Mouse (Mus musculus) forebrain, postnatal 0 days (tissue): Measurements from ENCODE around the gene Ttc23. TPM values are rescaled to one million over a fixed set of nuclear protein-coding genes. Genes with fewer than 3 reads are reported as not detected.

ENCODE experiments used
- ATAC-seq: fragments of 200-750 bp; cut with Nextera tagmentation; 2 replicates; pipeline ENCODE4 v1.8.0; 2017; ENCODE audit warnings: mild to moderate bottlenecking, moderate library complexity
- DNase-seq: peaks from one replicate; pipeline ENCODE4 v3.0.0-alpha.2; 2015
- H3K27ac ChIP-seq: fragments of 300-500 bp; sonication (generic); 2 replicates; pipeline ENCODE4 v1.5.1; 2014; ENCODE audit warnings: low read depth, mild to moderate bottlenecking, antibody characterized with exemption, low read length, moderate library complexity, mixed read lengths
- H3K27me3 ChIP-seq: fragments of 300-500 bp; sonication (generic); 2 replicates; pipeline ENCODE4 v1.6.1; 2014; ENCODE audit warnings: mild to moderate bottlenecking, low read length, mixed read lengths; ENCODE audit not compliant: insufficient read depth
- H3K36me3 ChIP-seq: fragments of 300-500 bp; sonication (generic); 2 replicates; pipeline ENCODE4 v1.6.1; 2014; ENCODE audit warnings: mild to moderate bottlenecking, moderate library complexity; ENCODE audit not compliant: insufficient read depth
- H3K4me1 ChIP-seq: fragments of 300-500 bp; sonication (generic); 2 replicates; pipeline ENCODE4 v1.6.1; 2014; ENCODE audit warnings: antibody characterized with exemption; ENCODE audit not compliant: insufficient read depth
- H3K4me2 ChIP-seq: fragments of 300-500 bp; sonication (generic); 2 replicates; pipeline ENCODE4 v1.6.1; 2014; ENCODE audit warnings: low read depth, mild to moderate bottlenecking, moderate library complexity
- H3K4me3 ChIP-seq: fragments of 300-500 bp; sonication (generic); 2 replicates; pipeline ENCODE4 v1.5.1; 2014; ENCODE audit warnings: low read depth, low read length, mixed read lengths
- H3K9ac ChIP-seq: fragments of 300-500 bp; sonication (generic); 2 replicates; pipeline ENCODE4 v1.6.1; 2014; ENCODE audit warnings: mild to moderate bottlenecking
- H3K9me3 ChIP-seq: fragments of 300-500 bp; sonication (generic); 2 replicates; pipeline ENCODE4 v1.6.1; 2016; ENCODE audit warnings: low read length
- CTCF ChIP-seq: sonication (generic); IDR thresholded peaks from 2 replicates; pipeline ENCODE4 v1.5.1; 2016; ENCODE audit warnings: antibody characterized with exemption, control low read depth, low read depth
- WGBS: fragments of 180-500 bp; shearing (Covaris S2); extraction: QIAGEN DNeasy Blood & Tissue Kit; methylation state at CpG from one replicate; pipeline ENCODE4 v1.1.7; 2014; 5-methylcytosine and 5-hydroxymethylcytosine counted together
- polyA plus RNA-seq: library from polyadenylated mRNA; unstranded; fragments of >200 nt; fragmentation: Nextera tagmentation; extraction: Ambion mirVana; gene quantifications from 2 replicates; pipeline ENCODE4 v1.2.1, GENCODE M21; 2015
- total RNA-seq: library from RNA; depleted of rRNA; stranded (reverse); fragments of >200 nt; gene quantifications from 2 replicates; pipeline ENCODE4 v1.2.3, GENCODE M21; 2014

Ttc23 gene
- total and polyA plus RNA-seq, 2 experiments from 2014 or later, result 6.0 to 11.0 TPM

DNA sequence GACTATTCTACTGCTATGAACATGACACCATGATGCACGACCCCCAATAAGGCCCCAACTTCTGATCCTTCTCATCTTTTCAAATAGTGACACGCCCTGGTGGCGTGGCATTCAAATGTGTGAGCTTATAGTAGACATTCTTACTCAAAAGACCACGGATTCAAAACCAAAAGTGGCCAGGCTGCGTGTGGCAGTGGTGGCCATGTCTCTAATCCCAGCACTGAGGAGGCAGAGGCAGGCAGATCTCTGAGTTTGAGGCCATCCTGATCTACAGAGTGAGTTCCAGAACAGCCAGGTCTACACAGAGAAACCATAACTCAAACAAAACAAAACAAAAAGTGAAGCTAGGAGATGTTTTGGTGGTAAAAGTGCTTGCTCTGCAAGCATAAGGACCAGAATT is 20.5 kb upstream of the Ttc23 start:
- 89% methylated on average over 5 of the region's 5 CpGs for WGBS
- TF ChIP-seq CTCF, result no peak
- H3K9ac ChIP-seq, result no peak overlapping the region
- no peaks in the 10 kb centered on the region for H3K4me1 ChIP-seq
- DNase-seq (no peak), ATAC-seq (no peak)
- H3K27me3 ChIP-seq, result no peaks in the 10 kb centered on the region
- no peaks in the 10 kb centered on the region for H3K9me3 ChIP-seq
- H3K27ac ChIP-seq, result no peak overlapping the region
- no peak overlapping the region for H3K4me3 ChIP-seq
- H3K36me3 ChIP-seq, result peaks cover 4% of the 10 kb centered on the region; the same call in 1 of the 2 replicates
- no peak overlapping the region for H3K4me2 ChIP-seq

DNA sequence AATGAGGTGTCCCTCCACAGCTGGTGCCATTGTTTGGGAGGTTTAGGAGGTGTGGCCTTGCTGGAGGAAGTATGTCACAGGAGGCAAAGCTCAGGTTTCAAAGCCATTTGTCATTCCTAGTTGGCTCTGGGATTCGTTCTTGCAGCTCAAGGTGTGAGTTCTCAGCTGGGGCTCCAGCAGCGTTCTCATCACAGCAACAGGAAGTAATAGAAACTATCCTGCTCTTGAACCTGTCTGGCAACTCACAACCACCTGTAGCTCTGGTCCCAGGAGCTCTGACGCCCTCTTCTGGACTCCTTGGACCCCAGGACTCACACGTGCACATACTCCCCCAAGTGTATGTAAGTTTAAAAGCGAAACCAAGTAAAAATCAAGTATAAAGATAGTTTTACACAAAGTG is 17.5 kb upstream of the Ttc23 start:
- ATAC-seq (no peak), DNase-seq (no peak)
- Histone ChIP-seq H3K36me3 (peaks cover 4% of the 10 kb centered on the region; the same call in 1 of the 2 replicates), H3K27ac (no peak overlapping the region), H3K4me3 (no peak overlapping the region), H3K4me1 (no peaks in the 10 kb centered on the region), H3K4me2 (no peak overlapping the region), H3K9ac (no peak overlapping the region), H3K9me3 (no peaks in the 10 kb centered on the region), H3K27me3 (no peaks in the 10 kb centered on the region)
- TF ChIP-seq CTCF, result peak; percentile 20
- WGBS, result 56% methylated on average over 5 of the region's 5 CpGs

DNA sequence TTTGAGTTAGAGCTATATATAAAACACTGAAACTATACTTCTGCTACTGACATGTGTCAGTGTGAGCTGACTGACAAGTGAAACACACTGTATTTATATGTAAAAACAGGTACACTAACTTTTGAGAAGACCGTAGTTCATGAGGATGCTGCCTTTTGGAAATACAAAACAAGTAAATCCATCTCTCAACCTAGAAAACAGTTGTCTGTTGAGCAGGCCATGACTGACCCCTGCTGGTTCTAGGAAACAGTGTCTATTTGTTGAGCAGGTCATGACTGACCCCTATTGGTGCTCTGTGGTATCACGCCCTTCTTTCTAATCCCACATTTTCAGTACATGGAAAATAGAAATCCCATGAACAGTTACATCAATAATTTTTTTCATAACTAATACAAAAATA is 16.4 kb upstream of the Ttc23 start:
- peak; percentile 100 for TF ChIP-seq CTCF
- Histone ChIP-seq H3K9ac (no peak overlapping the region), H3K4me3 (no peak overlapping the region), H3K4me2 (no peak overlapping the region), H3K36me3 (peaks cover 5% of the 10 kb centered on the region), H3K4me1 (no peaks in the 10 kb centered on the region), H3K27me3 (no peaks in the 10 kb centered on the region), H3K27ac (no peak overlapping the region), H3K9me3 (no peaks in the 10 kb centered on the region)
- WGBS, result 9% methylated on average over 2 of the region's 2 CpGs
- DNase-seq (peak; percentile 92), ATAC-seq (peak; percentile 86)

- H3K27me3 ChIP-seq, result no peaks in the 10 kb centered on the region
- no peak overlapping the region for H3K4me2 ChIP-seq
- ATAC-seq (no peak), DNase-seq (no peak)
- H3K4me1 ChIP-seq, result no peaks in the 10 kb centered on the region
- 83% methylated on average over 5 of the region's 5 CpGs for WGBS
- H3K4me3 ChIP-seq, result no peak overlapping the region
- TF ChIP-seq CTCF, result peak; percentile 54
- no peaks in the 10 kb centered on the region for H3K9me3 ChIP-seq
- no peak overlapping the region for H3K9ac ChIP-seq
- no peak overlapping the region for H3K27ac ChIP-seq
- H3K36me3 ChIP-seq, result peaks cover 4% of the 10 kb centered on the region
These were observed 14.8 kb upstream of the Ttc23 start for GRCm38 (mm10) chr7:67632380-67632779.

GRCm38 (mm10) chr7:67634210-67634609 is 13.0 kb upstream of the Ttc23 start:
- Histone ChIP-seq H3K27ac (no peak overlapping the region), H3K36me3 (peaks cover 4% of the 10 kb centered on the region), H3K9ac (no peak overlapping the region), H3K4me1 (no peaks in the 10 kb centered on the region), H3K27me3 (no peaks in the 10 kb centered on the region), H3K4me3 (no peak overlapping the region), H3K9me3 (no peaks in the 10 kb centered on the region), H3K4me2 (no peak overlapping the region)
- DNase-seq (no peak), ATAC-seq (no peak)
- 94% methylated on average over 3 of the region's 3 CpGs for WGBS
- no peak for TF ChIP-seq CTCF

- H3K9me3 ChIP-seq, result no peaks in the 10 kb centered on the region
- no peak for ATAC-seq
- H3K4me2 ChIP-seq, result no peak overlapping the region
- WGBS, result 77% methylated on average over 2 of the region's 2 CpGs
- H3K4me1 ChIP-seq, result no peaks in the 10 kb centered on the region
- H3K27me3 ChIP-seq, result no peaks in the 10 kb centered on the region
- H3K9ac ChIP-seq, result no peak overlapping the region
- H3K27ac ChIP-seq, result no peak overlapping the region
- peaks cover 9% of the 10 kb centered on the region for H3K36me3 ChIP-seq
- TF ChIP-seq CTCF, result no peak
- H3K4me3 ChIP-seq, result no peak overlapping the region
- DNase-seq, result no peak
These were observed 11.0 kb upstream of the Ttc23 start for GRCm38 (mm10) chr7:67636161-67636560.

DNA sequence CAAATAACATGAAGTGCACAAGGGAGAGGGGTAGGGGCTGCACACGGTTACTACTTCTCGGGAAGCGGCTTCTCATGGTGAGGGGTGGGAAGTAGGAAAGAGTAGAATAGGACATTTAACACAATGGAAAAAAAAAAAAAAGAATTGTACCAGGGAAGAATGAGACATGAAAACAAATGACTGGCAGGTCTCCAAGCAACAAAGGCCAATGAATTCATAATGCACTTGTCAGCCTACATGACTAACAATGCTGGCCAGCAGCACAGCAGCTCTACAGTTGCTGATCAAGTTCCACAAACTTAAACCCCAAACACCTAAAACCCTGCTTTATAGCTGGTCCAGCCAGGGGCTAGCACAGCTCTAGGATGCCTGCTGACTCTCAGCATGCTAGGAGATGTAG is 8.2 kb upstream of the Ttc23 start:
- TF ChIP-seq CTCF, result no peak
- no peak overlapping the region for H3K9ac ChIP-seq
- H3K4me3 ChIP-seq, result no peak overlapping the region
- H3K27me3 ChIP-seq, result no peaks in the 10 kb centered on the region
- H3K27ac ChIP-seq, result no peak overlapping the region
- 0 out of 2 replicates have a peak, but pooled peaks cover under 1% of the 10 kb centered on the region for H3K4me1 ChIP-seq
- no peak for DNase-seq
- H3K4me2 ChIP-seq, result no peak overlapping the region
- 47% methylated on average over 3 of the region's 3 CpGs for WGBS
- peaks cover 9% of the 10 kb centered on the region for H3K36me3 ChIP-seq
- ATAC-seq, result no peak
- H3K9me3 ChIP-seq, result no peaks in the 10 kb centered on the region
